Mouse (Mus musculus) testis, adult 2 months (tissue): ENCODE results near the gene Glb1l. TPM values are rescaled to one million over a fixed set of nuclear protein-coding genes. Genes with fewer than 3 reads are reported as not detected.
"Not testable (repeated sequence)": the region's sequence is repeated elsewhere in the genome, so short reads cannot be mapped to it uniquely, and the experiment has no call there.

ENCODE experiments used
- H3K27ac ChIP-seq: fragments of 200-500 bp; 2 replicates; pipeline ENCODE4 v1.5.1; 2012; ENCODE audit warnings: low read depth, low read length; ENCODE audit not compliant: control insufficient read depth, insufficient read depth
- H3K27me3 ChIP-seq: fragments of 200-500 bp; 2 replicates; pipeline ENCODE4 v1.6.1; 2012; ENCODE audit warnings: mild to moderate bottlenecking, low read length, moderate library complexity; ENCODE audit not compliant: control insufficient read depth, insufficient read depth
- H3K36me3 ChIP-seq: fragments of 200-500 bp; 2 replicates; pipeline ENCODE4 v1.6.1; 2012; ENCODE audit warnings: mild to moderate bottlenecking, low read length; ENCODE audit not compliant: control insufficient read depth, insufficient read depth
- H3K4me1 ChIP-seq: fragments of 200-500 bp; 2 replicates; pipeline ENCODE4 v1.6.1; 2012; ENCODE audit warnings: low read length; ENCODE audit not compliant: control insufficient read depth, insufficient read depth
- H3K4me3 ChIP-seq: fragments of 200-500 bp; 2 replicates; pipeline ENCODE4 v1.5.1; 2012; ENCODE audit warnings: low read depth, mild to moderate bottlenecking, low read length, moderate library complexity, mixed read lengths; ENCODE audit not compliant: control insufficient read depth
- CTCF ChIP-seq: fragments of 200-500 bp; IDR thresholded peaks from 2 replicates; pipeline ENCODE4 v1.5.1; 2012; ENCODE audit warnings: low read depth, mild to moderate bottlenecking, inconsistent platforms, low read length, moderate library complexity; ENCODE audit not compliant: control insufficient read depth, insufficient read depth, insufficient replicate concordance
- POLR2A ChIP-seq: fragments of 200-500 bp; IDR thresholded peaks from 2 replicates; pipeline ENCODE4 v1.6.1; 2012; ENCODE audit warnings: low read depth, mild to moderate bottlenecking, inconsistent platforms, low read length, moderate library complexity; ENCODE audit not compliant: control insufficient read depth
- polyA plus RNA-seq: library from polyadenylated mRNA; depleted of rRNA; stranded (reverse); fragments of >200 nt; gene quantifications from 2 replicates; pipeline ENCODE4 v1.2.3, GENCODE M21; 2012

The Glb1l gene
- polyA plus RNA-seq, 1 experiment, result 129 TPM

- H3K4me3 ChIP-seq, result no peak overlapping the region
- no peaks in the 10 kb centered on the region for H3K27me3 ChIP-seq
- H3K4me1 ChIP-seq, result no peaks in the 10 kb centered on the region
- H3K27ac ChIP-seq, result no peak overlapping the region
- TF ChIP-seq POLR2A, result no peak
- no peak for TF ChIP-seq CTCF
- peaks cover 2% of the 10 kb centered on the region for H3K36me3 ChIP-seq
These were observed 29.0 kb upstream of the Glb1l start for GRCm38 (mm10) chr1:75239591-75239990.

- TF ChIP-seq POLR2A (peak; percentile 89), CTCF (no peak)
- Histone ChIP-seq H3K4me3 (peak within 1 kb of the TSS; percentile 91), H3K27ac (peak within 1 kb of the TSS; percentile 91), H3K4me1 (no peaks in the 10 kb centered on the region), H3K36me3 (peaks cover 2% of the 10 kb centered on the region), H3K27me3 (no peaks in the 10 kb centered on the region)
These were observed 25.8 kb upstream of the Glb1l start, which contains the start of gene Dnajb2 for GRCm38 (mm10) chr1:75236117-75237050. Dnajb2 (plus strand) TSS chr1:75236406.

- Histone ChIP-seq H3K27ac (no peak overlapping the region), H3K27me3 (no peaks in the 10 kb centered on the region), H3K4me1 (no peaks in the 10 kb centered on the region), H3K4me3 (peak overlapping the region; percentile 81), H3K36me3 (no peaks in the 10 kb centered on the region; the same call in 1 of the 2 replicates)
- TF ChIP-seq POLR2A, result no peak; the same call in 1 of the 2 replicates
- no peak for TF ChIP-seq CTCF
These were observed 24.0 kb upstream of the Glb1l start for GRCm38 (mm10) chr1:75234606-75235005.

GRCm38 (mm10) chr1:75232489-75232888 lies 21.9 kb upstream of the Glb1l start:
- not testable (repeated sequence) for H3K4me1 ChIP-seq, H3K36me3 ChIP-seq, H3K27ac ChIP-seq, H3K27me3 ChIP-seq
- peak overlapping the region; percentile 14; the same call in 1 of the 2 replicates for H3K4me3 ChIP-seq

- Histone ChIP-seq H3K4me1 (no peaks in the 10 kb centered on the region), H3K27me3 (no peaks in the 10 kb centered on the region), H3K4me3 (peak within 1 kb of the TSS; percentile 71), H3K27ac (peak within 1 kb of the TSS; percentile 36; the same call in 1 of the 2 replicates), H3K36me3 (no peaks in the 10 kb centered on the region)
- TF ChIP-seq CTCF (no peak; the same call in 1 of the 2 replicates), POLR2A (peak; percentile 58; the same call in 1 of the 2 replicates)
These were observed 21.1 kb upstream of the Glb1l start, which contains the start of gene A630095N17Rik for GRCm38 (mm10) chr1:75231664-75232152. A630095N17Rik (minus strand) TSS chr1:75232102.

- Histone ChIP-seq H3K4me1 (no peaks in the 10 kb centered on the region), H3K27me3 (no peaks in the 10 kb centered on the region), H3K27ac (no peak overlapping the region), H3K36me3 (no peaks in the 10 kb centered on the region), H3K4me3 (peak overlapping the region; percentile 71)
- no peak for TF ChIP-seq CTCF
These were observed 20.6 kb upstream of the Glb1l start for GRCm38 (mm10) chr1:75231224-75231623.

GRCm38 (mm10) chr1:75230335-75230994 lies 19.9 kb upstream of the Glb1l start:
- Histone ChIP-seq H3K27me3 (no peaks in the 10 kb centered on the region), H3K4me1 (no peaks in the 10 kb centered on the region), H3K27ac (no peak overlapping the region), H3K36me3 (no peaks in the 10 kb centered on the region), H3K4me3 (peak overlapping the region; percentile 71)
- TF ChIP-seq CTCF, result no peak
- no peak for TF ChIP-seq POLR2A

GRCm38 (mm10) chr1:75229158-75229557 lies 18.5 kb upstream of the Glb1l start:
- TF ChIP-seq CTCF (no peak), POLR2A (no peak)
- H3K27me3 ChIP-seq, result no peaks in the 10 kb centered on the region
- no peaks in the 10 kb centered on the region for H3K4me1 ChIP-seq
- H3K27ac ChIP-seq, result no peak overlapping the region
- no peak overlapping the region for H3K4me3 ChIP-seq
- H3K36me3 ChIP-seq, result no peaks in the 10 kb centered on the region
